Mouse (Mus musculus) liver, adult 2 months (tissue): Measurements from ENCODE around the gene Mtmr4.

Experiments used
- CTCF ChIP-seq: fragments of 200-500 bp; IDR thresholded peaks from 2 replicates; pipeline ENCODE4 v1.5.1; 2011; ENCODE audit warnings: low read depth, low read length, control low read depth
- POLR2A ChIP-seq: fragments of 200-500 bp; IDR thresholded peaks from 2 replicates; pipeline ENCODE4 v1.6.1; 2011; ENCODE audit warnings: low read length, control low read depth; ENCODE audit not compliant: insufficient read depth; ENCODE audit errors: extremely low read depth

DNA sequence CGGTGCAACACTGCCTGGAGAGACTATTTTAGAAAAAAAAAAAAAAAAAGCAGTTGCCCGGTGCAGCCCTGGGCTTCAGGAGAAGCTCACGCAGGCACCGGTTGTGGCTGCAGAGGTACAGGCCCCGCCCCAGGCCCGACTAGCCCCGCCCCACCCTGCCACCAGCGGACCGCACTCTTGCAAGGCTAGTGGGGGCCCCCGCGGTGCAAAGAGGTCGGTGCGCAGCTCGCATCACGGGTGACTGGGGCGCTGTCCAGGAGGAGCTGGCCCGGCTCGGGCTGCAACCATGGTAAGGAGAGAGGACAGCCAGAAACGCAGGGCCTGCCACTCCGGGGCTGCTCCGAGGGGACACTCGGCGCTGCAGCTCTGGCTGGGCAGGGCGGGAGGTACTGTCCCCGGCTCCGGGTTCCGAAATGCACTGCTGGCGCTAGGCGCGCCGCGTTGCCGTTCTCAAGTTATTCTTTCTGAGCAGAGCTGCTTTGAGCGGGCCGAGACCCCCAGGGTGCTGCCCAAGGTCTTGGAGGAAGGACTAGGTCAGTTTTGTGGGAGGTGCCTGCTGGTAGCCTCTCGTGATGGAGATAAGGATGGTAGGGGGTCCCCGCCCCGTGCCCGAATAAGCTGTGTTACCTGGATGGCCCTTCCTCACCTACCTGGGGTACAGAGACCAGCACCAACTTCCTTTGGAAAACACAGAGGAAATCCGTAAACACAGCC is 13.6 kb upstream of the Mtmr4 start:
- TF ChIP-seq CTCF (no peak), POLR2A (no peak)
